Mouse (Mus musculus): Measurements from ENCODE around the gene Nectin2.
"Not testable (repeated sequence)": the region's sequence is repeated elsewhere in the genome, so short reads cannot be mapped to it uniquely, and the experiment has no call there.

Nectin2 gene

GRCm38 (mm10) chr7:19750217-19751069 lies at the start of gene Nectin2:
Gene Nectin2, minus strand, starts transcription at chr7:19750483.
- peak; percentile 91 to 93 for DNase-seq

DNA sequence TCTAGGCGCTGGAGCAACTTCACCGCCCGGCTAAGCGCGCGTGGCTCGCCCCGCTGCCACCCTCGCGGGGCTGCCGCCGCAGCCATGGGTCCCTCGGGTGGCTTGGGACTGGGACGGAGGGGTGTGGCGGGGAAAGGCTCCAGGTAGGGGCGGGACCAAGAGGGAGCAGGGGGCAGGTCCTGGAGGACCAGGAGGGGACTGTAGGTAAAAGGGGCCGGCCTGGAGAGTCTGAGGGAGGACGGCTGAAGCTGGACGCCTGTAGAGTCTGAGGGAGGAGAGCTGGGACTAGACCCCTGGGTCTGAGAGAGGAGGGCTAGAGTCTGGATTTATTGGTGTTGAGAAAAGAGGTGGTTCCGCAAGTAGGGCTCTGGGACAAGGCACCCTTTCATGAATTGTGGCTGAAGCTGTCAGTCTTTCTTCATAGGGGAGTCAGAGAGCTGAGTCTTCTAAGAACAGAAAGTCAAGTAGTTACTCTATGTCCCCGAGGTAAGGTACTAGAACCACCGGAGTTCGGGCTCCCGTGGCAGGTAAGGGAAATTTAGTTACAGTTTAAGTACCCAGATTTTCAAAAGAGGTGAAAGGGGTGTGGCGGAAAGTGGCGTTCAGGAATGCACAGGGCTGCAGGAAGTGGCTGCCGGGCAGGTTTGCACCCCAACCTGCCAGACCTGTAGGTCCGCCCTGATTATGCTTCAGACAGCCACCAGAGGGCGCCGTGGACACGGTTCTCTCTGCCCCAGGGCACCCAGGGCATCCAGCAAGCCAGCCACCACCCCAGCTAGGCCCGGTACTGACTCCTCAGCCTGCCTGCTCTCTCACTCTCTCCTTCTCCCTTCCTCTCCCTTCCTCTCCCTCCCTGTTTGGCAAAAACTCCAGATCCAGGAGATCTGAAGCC lies 46.7 kb upstream of the Nectin2 start, which contains the start of gene Cblc:
Cblc (minus strand) TSS at position 113 of the 892 bp plus-strand sequence.
- DNase-seq = peak; percentile 89 to 94

- DNase-seq = peak in 1 of 2 experiments; percentile 54
Measured at GRCm38 (mm10) chr7:19796254-19796653, 46.0 kb upstream of the Nectin2 start.

DNA sequence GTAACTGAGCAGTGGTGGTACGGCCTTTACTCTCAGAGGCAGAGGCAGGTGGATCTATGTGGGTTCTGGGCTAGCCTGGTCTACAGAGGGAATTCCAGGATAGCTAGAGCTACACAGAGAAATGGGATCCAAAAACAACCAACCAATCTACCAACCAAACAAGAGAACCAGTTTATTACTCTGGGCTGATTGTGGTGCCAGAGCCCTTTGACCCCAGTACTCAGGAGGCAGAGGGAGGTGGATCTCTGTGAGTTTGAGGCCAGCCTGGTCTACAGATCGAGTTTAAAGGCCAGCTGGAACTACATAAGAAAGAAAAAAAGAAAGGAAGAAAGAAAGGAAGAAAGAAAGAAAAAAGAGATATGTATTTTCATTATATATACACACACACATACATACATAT lies 45.0 kb upstream of the Nectin2 start:
- no peak for DNase-seq

- peak; percentile 52 to 85 for DNase-seq
Measured at GRCm38 (mm10) chr7:19792701-19793630, 42.7 kb upstream of the Nectin2 start.

- not testable (repeated sequence) for DNase-seq
Measured at GRCm38 (mm10) chr7:19791504-19791903, 41.2 kb upstream of the Nectin2 start.

DNA sequence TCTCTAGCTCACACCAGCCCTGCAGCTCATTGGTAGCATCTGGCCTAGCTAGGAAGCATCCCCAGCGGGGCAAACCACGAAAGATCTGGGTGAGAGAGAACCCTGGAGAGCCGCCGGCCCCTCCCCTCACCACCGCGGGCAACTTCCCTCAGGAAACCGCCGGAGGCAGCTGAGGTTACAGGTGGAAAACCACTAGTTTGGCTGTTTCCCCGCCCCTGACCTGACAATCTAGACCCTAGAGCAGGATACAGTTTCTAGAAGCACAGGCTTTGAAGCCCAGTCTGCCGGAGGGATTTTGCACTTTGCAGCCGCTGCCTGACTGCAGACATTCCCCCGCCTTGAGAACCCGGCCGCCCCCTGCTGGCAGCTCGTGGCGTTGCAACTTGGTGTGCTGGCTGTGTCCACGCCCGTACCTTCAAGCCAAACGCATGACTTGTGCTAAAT lies 39.6 kb upstream of the Nectin2 start:
- peak; percentile 90 to 94 for DNase-seq

GRCm38 (mm10) chr7:19785874-19786458 lies 35.7 kb upstream of the Nectin2 start:
- no peak for DNase-seq

DNA sequence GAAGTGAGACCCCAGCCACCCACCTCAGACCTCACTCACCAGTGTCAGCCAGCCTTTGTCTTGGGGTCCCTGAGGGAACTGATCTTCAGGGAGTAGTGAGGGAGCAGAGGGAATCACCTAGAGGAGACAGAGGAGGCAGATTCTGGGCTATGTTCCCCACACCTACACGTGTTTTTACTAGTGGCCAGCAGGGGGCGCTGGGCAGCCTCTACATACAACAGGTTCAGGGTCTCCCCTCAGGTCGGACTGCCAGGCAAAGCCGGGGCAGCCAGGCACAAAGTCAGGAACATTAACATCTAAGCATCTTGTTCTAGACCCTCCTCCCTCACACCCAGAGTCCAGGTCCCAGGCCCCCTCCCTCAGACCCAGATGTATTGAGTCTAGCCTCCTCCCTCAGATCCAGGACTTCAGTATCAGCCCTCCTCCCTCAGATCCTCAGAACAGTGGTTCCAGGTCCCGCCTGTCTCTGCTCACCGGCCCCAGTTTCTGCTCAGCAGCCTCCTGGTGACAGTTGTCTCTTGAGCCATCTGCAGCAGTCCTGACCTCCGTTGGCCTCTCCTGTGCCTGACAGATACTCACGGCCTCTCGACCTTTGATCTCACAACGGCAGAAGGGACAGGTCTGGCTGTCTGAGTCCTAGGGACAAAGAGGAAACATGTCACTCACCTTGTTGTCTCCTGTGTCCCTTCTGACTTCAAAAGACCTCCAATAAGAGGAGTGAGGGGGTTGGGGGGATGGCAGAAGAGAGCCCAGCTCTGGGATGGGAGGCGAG lies 34.7 kb upstream of the Nectin2 start:
- no peak for DNase-seq

DNA sequence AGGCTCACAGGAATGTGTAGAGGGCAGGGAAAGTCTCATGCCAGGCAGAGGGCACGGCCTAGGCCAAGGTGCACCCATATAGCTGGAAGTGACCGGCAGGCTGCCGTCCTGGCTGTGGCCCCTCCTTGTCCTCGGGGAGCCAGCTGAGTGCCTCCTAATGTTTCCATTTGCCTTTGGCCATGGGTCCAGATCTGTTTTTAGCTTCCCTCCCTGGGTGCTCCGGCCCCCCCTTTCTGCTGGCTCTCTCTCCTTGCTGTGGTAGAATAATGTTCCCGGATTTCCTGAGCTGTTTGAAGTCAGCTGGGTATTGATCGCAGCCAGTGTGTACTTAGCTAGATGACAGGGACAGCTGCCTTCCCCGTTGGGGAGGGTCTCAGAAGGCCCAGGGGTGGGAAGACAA lies 33.3 kb upstream of the Nectin2 start:
- DNase-seq = peak; percentile 55 to 76

GRCm38 (mm10) chr7:19782645-19783044 lies 32.4 kb upstream of the Nectin2 start:
- DNase-seq = peak; percentile 39 to 72

DNA sequence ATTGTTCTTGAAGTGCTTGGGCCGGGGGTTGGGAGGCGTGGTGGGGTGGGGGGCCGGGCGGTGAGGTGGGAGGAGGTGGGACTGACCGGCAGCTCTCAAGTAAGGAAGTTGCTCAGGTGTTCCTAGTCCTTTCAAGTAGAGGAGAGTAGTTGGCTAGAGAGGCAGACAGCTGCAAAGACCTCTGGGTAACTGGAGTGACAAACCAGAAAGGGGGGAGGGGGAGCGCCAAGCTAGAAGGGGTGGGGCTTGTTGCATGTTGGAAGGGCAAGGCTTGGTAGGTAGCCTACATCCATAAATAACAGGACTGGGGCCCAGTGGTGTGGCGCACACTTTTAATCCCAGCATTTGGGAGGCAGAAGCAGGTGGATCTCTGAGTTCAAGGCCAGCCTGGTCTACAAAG lies 31.5 kb upstream of the Nectin2 start:
- DNase-seq = no peak

DNA sequence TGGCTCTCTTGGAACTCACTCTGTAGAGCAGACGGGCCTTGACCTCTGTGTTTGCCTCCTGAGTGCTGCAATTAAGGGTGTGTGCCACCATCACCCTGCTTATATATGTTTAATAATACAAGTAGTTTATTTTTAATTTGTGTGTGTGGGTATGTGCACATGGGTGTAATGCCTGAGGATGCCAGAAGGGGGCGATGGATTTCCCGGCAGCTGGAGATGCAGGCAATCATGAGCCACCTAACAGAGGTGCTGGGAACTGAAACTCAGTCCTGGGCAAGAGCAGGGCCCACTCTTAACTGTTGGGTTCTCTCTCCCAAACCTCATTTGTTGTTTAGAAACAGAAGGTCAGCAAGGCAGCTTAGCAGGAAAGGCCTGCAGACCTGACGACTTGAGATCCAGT lies 29.6 kb upstream of the Nectin2 start:
- DNase-seq = peak in 1 of 2 experiments; percentile 29

GRCm38 (mm10) chr7:19778645-19779044 lies 28.4 kb upstream of the Nectin2 start:
- peak in 1 of 2 experiments; percentile 43 for DNase-seq

- peak in 1 of 2 experiments; percentile 26 for DNase-seq
Measured at GRCm38 (mm10) chr7:19777049-19777723, 26.9 kb upstream of the Nectin2 start.

- DNase-seq = no peak
Measured at GRCm38 (mm10) chr7:19771682-19772081, 21.4 kb upstream of the Nectin2 start.

DNA sequence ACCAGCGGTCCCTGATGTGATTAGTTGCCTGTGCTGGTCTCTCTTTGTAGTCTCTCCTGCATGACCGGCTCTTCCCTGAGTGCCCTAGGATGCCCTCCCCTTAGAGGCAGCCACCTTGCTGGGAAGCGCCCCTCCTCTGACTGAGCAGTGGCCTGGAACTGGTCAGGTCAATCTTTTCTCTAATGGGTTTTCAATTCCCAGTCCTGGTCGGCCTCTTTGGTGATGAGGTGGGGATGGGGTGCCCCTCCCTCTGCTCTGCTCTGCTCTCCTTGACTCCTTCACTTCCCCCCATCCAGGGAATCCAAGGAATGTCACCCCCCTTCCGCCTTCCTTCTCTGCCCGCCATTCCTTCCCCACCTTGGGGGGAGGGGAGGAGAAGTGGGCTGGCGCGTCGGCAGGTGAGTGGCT lies 20.7 kb upstream of the Nectin2 start, which contains the start of gene Bcam:
Bcam (minus strand) TSS at position 33 of the 408 bp plus-strand sequence.
- peak; percentile 52 to 76 for DNase-seq

GRCm38 (mm10) chr7:19770375-19770754 lies 20.1 kb upstream of the Nectin2 start:
- peak; percentile 95 to 96 for DNase-seq

- peak in 1 of 2 experiments; percentile 42 for DNase-seq
Measured at GRCm38 (mm10) chr7:19769434-19770374, 19.4 kb upstream of the Nectin2 start.
